Mouse (Mus musculus): ENCODE measurements around the gene Kctd19.

Kctd19 gene

GRCm38 (mm10) chr8:105422006-105422405, 8.7 kb upstream of the Kctd19 start:
- in situ Hi-C loops (cut with MboI, MseI), result no loop called here

DNA sequence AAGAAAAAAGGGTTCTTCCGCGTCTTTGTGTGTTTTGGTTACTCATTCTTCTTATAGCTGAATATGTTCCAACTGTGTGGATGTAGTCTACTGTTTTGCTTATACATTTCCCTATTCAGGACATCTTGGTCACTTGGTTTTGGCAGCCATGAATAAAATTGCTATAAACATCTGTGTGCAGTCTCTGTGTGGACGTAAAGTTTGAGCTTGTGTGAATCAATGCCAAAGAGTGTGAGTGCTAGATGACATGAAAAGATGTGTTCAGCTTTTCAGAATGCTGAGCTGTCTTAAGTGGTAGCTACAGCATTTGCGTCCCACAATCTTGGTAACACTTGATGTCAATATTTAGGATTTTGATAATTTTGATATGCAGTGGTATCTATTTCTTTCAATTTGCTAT, 6.5 kb upstream of the Kctd19 start:
- in situ Hi-C loops (cut with MboI, MseI), result no loop called here

DNA sequence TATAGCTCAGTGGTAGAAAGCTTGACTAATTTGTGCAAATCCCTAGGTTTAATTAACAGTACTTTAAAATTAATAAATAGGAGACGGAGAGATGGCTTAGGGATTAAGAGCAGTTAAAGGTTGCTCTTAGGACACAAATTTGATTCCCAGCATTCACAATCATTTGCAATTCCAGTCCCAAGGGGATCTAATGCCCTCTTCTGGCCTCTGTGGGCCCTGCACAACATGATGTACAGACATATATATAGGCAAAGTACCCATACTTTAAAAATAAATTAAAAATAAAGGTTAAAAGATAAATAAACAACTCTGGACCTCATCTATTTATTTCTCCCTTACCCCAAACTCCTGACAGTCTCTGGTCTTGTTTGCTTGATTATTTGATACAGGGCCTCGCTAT, 5.7 kb upstream of the Kctd19 start:
- in situ Hi-C loops (cut with MboI, MseI), result no loop called here

DNA sequence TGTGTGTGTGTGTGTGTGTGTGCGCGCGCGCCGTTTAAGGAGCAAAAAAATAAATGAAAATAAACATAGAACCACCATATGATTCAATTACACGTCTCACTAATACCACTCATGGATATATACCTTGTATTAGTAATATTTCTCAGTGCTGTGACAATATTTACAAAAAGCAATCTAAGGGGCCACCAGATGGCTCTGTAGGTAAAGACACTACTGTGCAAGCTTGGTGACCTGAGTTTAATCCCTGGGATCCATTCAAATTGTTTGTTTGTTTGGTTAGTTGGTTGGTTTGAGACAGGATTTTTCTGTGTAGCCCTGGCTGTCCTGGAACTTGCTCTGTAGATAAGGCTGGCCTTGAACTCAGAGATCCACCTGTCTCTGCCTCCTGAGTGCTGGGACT, 3.4 kb downstream of the Kctd19 start:
- in situ Hi-C loops (cut with MboI, MseI), result no loop called here

DNA sequence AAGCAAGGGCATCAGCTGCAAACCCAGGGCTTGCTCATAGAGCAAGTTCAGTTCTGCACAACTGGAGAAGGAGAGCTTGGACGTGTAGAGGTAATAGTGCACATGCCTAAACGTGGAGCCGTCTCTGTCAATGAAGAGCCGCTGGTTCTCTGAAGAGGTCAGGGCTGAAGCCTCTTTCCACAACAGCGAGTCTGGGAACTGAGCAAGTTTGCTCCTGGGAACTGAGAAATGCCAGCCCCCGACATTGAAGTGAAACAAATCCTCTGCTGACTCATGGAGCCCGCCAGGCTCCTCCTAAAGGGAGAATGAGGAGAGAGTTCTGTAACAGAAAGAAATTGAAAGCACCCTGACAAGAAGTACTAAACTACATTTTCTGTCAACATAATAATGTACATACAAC, 5.0 kb downstream of the Kctd19 start:
- in situ Hi-C loops (cut with MboI, MseI), result no loop called here

DNA sequence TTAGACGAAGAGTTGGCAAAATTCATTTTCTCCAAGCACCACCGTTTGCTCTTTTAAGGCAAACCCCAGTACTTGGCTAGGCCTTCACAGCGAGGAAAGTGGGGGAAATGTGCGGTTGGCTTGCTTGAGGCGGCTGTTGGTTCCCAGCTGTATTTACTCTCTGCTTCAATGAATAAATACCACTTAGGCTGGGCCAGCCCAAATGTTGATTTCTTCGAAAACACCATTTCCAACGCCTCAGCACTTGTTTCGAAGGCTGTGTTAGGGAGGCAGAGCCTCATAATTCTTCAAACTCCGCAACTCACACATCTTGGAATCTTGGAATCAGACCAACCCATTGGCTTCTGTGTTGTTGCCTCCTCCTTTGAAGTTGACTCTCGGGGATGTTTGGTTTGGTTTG, 6.9 kb downstream of the Kctd19 start:
- in situ Hi-C loops (cut with MboI, MseI), result no loop called here

DNA sequence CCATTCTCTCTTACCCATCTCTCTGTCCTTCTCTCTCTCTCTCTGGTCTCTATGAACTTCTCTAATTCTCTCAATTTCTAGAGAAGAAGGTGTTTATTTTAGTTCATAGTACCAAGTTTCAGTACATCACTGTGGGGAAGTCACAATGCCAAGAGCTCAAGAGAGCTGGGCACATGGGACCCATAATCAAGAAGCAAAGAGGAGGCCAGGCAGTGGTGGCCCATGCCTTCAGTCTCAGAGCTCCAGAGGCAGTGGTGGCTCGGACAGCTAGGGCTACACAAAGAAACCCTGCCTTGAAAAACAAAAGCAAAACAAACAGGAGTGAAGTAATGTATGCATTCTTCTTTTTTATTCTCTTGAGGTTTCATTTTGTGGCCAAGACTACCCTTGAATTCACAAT, 8.8 kb downstream of the Kctd19 start:
- in situ Hi-C loops (cut with MboI, MseI), result no loop called here

- in situ Hi-C loops (cut with MboI, MseI), result no loop called here
Observed at GRCm38 (mm10) chr8:105403467-105403866, 9.8 kb downstream of the Kctd19 start.

DNA sequence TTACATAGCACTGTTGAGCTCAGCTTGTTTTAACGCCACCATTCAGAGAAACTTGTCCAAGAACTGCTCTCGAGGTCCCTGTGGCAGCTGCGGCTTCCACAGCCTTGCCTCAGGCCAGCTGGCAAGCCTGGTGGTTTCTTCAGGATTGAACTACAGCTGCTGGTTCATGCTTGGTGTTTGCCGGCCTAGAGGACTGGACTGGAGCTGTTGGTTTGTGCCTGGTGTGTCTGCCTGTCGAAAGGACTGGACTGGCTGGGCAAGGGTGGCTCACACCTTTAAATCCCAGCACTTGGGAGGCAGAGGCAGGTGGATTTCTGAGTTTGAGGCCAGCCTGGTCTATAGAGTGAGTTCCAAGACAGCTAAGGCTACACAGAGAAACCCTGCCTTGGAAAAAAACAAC, 13.3 kb downstream of the Kctd19 start:
- in situ Hi-C loops (cut with MboI, MseI), result no loop called here

DNA sequence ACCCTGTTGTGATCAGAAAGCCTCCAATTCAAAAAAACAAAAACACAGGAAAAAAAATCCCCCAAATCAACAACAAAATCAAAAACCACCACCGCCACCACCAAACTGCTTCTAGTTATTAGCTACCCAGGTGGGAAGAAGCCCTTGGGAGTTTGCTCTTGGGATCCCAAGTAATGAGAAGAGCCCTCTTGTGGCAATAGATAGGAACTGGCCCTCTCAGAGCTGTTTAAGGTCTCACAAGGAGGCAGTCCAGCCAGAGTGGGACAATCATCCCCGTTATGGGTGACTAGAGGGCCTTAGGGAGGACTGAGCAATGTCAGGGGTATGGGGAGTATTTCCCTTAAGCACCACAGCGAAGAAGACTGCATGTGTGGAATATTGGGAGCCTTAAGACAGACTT, 15.6 kb downstream of the Kctd19 start:
- in situ Hi-C loops (cut with MboI, MseI), result no loop called here

GRCm38 (mm10) chr8:105393915-105394314, 19.4 kb downstream of the Kctd19 start:
- in situ Hi-C loops (cut with MboI, MseI), result no loop called here

GRCm38 (mm10) chr8:105393089-105393787, 20.1 kb downstream of the Kctd19 start:
- in situ Hi-C loops (cut with MboI, MseI), result no loop called here

- in situ Hi-C loops (cut with MboI, MseI), result no loop called here
Observed at GRCm38 (mm10) chr8:105389096-105389495, 24.2 kb downstream of the Kctd19 start.

- in situ Hi-C loops (cut with MboI, MseI), result no loop called here
Observed at GRCm38 (mm10) chr8:105387151-105387550, 26.2 kb downstream of the Kctd19 start.

- in situ Hi-C loops (cut with MboI, MseI), result no loop called here
Observed at GRCm38 (mm10) chr8:105384070-105384469, 29.2 kb downstream of the Kctd19 start.

DNA sequence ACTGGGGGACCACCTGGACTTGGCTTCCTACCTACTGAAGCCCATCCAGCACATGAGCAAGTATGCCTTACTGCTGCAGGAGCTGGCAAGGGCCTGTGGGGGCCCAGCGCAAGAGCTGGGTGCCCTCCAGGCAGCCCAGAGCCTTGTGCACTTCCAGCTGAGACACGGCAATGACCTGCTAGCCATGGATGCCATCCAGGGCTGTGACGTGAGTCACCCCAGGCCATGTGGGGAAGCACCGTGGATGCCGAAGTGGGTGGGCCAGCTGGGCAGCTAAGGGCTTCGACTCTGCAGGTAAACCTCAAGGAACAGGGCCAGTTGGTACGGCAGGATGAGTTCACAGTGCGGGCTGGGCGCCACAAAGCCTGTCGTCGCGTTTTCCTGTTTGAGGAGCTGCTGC, 33.0 kb downstream of the Kctd19 start:
- in situ Hi-C loops (cut with MboI, MseI), result no loop called here

DNA sequence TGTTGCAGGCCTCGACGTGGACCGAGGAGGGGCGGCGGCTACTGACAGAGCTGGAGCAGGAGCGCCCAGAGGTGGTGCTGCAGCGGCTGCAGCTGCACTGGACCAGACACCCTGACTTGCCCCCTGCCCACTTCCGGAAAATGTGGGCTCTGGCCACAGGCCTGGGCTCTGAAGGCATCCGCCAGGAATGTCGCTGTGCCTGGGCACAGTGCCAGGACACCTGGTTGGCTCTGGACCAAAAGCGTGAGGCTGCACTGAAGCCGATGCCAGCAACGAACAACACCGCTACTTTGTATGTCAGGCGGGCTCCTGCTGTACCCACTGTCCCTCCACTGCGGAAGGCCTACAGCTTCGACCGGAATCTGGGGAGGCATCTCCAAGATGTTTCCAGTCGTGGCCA, 34.6 kb downstream of the Kctd19 start:
- in situ Hi-C loops (cut with MboI, MseI), result no loop called here

- in situ Hi-C loops (cut with MboI, MseI), result no loop called here
Observed at GRCm38 (mm10) chr8:105374513-105374966, 38.8 kb downstream of the Kctd19 start.

- in situ Hi-C loops (cut with MboI, MseI), result no loop called here
Observed at GRCm38 (mm10) chr8:105373032-105373431, 40.3 kb downstream of the Kctd19 start, which contains the start of gene Plekhg4. Plekhg4 (plus strand) TSS chr8:105373274.

DNA sequence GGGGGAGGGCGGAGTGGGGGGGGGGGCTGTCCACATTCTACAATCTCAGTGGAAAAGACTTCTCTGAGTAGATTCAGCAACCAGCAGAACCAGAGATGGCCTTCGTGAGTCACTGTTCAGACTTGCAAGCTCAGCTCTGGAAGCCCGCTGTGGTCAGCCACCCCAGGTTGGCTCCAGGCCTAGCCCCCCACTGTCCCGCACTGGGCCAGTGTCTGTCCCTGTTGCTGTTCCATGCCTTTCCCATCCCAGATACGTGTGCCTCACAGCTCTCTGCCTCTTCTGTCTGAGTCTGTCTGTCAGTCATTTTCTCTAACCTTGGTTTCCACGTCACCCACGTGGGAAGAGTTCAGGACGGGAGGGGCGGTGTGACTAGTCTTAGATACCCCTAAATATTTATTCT, 40.8 kb downstream of the Kctd19 start:
- in situ Hi-C loops (cut with MboI, MseI), result no loop called here

DNA sequence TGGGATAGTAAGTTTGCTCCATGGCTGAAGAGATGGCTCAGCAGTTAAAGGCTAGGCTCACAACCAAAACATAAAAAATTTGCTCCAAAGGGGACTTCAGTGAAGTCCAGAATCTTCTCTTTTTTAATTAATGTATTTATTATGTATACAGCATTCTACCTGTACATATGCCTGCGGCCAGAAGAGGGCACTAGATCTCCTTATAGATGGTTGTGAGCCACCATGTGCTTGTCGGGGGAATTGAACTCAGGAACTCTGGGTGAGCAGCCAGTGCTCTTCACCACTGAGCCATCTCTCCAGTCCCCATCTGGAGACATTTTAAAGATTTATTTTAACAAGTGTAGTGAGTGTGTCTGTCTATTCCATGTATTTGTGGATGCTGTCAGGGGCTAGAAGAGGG, 46.2 kb downstream of the Kctd19 start:
- in situ Hi-C loops (cut with MboI, MseI), result no loop called here

DNA sequence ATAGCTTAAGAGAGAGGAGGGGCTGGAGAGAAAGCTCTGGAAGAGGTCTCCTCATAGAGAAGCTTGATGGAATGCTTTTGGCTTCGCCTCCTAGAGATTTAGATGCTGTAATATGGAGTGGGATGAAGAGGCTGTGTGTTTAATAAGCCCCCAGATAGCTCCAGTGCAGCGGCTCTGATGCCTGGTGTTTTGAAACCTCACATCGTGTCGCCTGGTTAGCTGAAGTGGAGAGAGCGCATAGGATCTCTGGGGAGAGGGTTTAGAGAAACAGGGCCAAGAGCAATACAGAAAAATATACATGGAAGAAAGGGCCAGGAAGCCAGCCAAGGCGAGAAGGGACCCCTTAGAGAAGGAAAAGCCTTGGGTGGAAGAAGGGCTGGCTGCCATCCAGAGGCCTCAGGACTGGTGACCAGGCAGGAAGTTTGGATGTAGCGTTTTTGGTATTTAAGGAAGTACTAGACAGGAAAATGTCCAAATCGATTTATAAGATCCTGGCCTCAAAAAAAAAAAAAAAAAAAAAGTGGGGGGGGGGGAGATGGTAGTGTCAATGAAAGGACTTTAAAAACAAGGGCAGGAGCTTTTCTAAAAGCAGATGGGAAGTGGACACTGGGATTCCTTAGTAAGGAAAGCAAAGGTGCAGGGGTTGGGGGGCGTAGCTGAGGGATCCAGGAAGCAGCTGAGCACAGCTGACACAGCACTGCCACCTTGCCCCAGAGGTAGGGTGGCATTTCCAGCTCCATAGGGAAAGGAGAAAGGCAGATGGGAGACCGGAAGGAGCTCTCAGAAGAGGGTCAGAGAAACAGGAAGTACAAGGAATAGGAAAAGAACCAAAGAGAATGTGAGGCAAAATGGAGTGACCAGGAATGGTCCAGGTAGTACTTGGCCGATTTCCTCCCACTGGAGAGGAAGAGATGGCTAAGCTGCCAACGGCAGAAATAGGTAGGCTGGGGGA, 51.3 kb downstream of the Kctd19 start:
- in situ Hi-C loops (cut with MboI, MseI), result no loop called here

GRCm38 (mm10) chr8:105359646-105360045, 53.7 kb downstream of the Kctd19 start:
- in situ Hi-C loops (cut with MboI, MseI), result no loop called here

Data from T-helper 1 cell (primary cell).